Mouse (Mus musculus): ENCODE measurements around the gene Apoa5.
A peak's percentile ranks its signal among the peaks of the same experiment; 100 is the strongest.

DNA sequence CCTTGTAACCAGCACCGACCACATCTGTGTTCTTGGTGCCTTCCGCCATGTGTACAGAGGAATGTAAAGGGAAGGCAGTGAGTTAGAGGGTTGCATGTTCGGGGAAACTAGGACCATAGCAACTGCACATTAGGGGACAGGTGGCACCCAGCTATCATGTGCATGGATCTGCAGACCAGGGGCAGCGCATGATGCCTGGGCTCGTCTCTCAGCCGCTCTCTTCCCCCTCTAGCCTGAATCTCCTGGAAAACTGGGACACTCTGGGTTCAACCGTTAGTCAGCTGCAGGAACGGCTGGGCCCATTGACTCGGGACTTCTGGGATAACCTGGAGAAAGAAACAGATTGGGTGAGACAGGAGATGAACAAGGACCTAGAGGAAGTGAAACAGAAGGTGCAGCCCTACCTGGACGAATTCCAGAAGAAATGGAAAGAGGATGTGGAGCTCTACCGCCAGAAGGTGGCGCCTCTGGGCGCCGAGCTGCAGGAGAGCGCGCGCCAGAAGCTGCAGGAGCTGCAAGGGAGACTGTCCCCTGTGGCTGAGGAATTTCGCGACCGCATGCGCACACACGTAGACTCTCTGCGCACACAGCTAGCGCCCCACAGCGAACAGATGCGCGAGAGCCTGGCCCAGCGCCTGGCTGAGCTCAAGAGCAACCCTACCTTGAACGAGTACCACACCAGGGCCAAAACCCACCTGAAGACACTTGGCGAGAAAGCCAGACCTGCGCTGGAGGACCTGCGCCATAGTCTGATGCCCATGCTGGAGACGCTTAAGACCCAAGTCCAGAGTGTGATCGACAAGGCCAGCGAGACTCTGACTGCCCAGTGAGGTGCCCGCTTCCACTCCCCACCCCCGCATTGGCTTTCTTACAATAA is 38.6 kb upstream of the Apoa5 start:
- TF ChIP-seq POLR2A (IDR thresholded peaks at IDR 0.05; ENCODE audit: insufficient read depth, low read depth, low read length) (peak; percentile 47; the same call in 1 of the 2 replicates), CTCF (IDR thresholded peaks at IDR 0.05; ENCODE audit: insufficient read depth, low read depth, low read length) (peak; percentile 77)
